Mouse (Mus musculus) kidney, adult 2 months (tissue): ENCODE data around the gene Il10rb.

Experiments
- CTCF ChIP-seq: fragments of 200-500 bp; conservative IDR thresholded peaks from 2 replicates; pipeline ENCODE4 v1.5.1; 2011; ENCODE audit warnings: low read depth, mild to moderate bottlenecking, control low read depth, low read length, moderate library complexity, mixed read lengths; ENCODE audit not compliant: insufficient read depth, insufficient read length
- POLR2A ChIP-seq: fragments of 200-500 bp; IDR thresholded peaks from one replicate; pipeline ENCODE4 v1.6.1; 2011; ENCODE audit warnings: low read depth, low read length, control low read depth

GRCm38 (mm10) chr16:91458301-91458746, 52.4 kb downstream of the Il10rb start:
- TF ChIP-seq POLR2A (no peak), CTCF (no peak)
